Mouse (Mus musculus) central nervous system, embryonic 18 days (tissue): ENCODE data around the gene H2al1n. TPM values are rescaled to one million over a fixed set of nuclear protein-coding genes. Genes with fewer than 3 reads are reported as not detected.

Experiments used
- polyA plus RNA-seq: library from polyadenylated mRNA; depleted of rRNA; stranded (reverse); fragments of >200 nt; gene quantifications from 2 replicates; pipeline ENCODE4 v1.2.3, GENCODE M21; 2012; rRNA removed

Gene H2al1n
- not detected in 2 replicates for polyA plus RNA-seq

DNA sequence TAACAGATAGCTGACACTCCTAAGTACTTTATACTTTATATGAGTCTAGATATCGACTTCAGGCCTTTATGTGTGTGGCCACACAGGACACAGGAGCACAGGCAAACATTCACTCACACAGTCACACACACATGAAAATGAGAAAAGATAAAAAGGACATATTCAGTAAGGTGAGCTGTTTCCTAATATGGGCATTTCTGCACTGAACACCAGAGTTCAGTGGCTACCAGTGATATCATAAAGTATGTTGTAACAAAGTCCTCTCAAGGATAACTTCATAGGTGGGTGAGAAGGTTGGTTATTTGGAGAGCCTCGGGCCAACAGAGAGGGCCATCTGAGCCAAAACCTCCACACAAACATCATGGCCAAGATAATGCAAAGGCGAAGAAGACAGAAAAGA lies at the start of gene H2al1n:
TSS of gene H2al1n (plus strand) at position 301 of the 400 bp plus-strand sequence.

